Mouse (Mus musculus) spleen, postnatal 14 days (tissue): ENCODE results near the gene Spns1.
A peak's percentile ranks its signal among the peaks of the same experiment; 100 is the strongest.

ENCODE experiments used
- DNase-seq, 2 experiments: peaks; one replicate each; pipeline ENCODE4 v3.0.0; 2021 to 2022; ENCODE audit warnings: low spot score in 2 of 2

The Spns1 gene

GRCm38 (mm10) chr7:126369393-126369792, 7.9 kb downstream of the Spns1 start, which contains the start of gene Lat:
Gene Lat, minus strand, starts transcription at chr7:126369570.
- DNase-seq = peak; percentile 33 to 39

GRCm38 (mm10) chr7:126368367-126368766, 8.9 kb downstream of the Spns1 start:
- no peak for DNase-seq

- no peak for DNase-seq
These were observed 9.6 kb downstream of the Spns1 start for GRCm38 (mm10) chr7:126367636-126368035.

- no peak for DNase-seq
These were observed 14.2 kb downstream of the Spns1 start for GRCm38 (mm10) chr7:126363038-126363437.

- no peak for DNase-seq
These were observed 18.2 kb downstream of the Spns1 start for GRCm38 (mm10) chr7:126359049-126359448.

- DNase-seq = no peak
These were observed 18.8 kb downstream of the Spns1 start for GRCm38 (mm10) chr7:126358413-126358812.

GRCm38 (mm10) chr7:126357838-126358237, 19.4 kb downstream of the Spns1 start:
- no peak for DNase-seq

- DNase-seq = no peak
These were observed 20.3 kb downstream of the Spns1 start for GRCm38 (mm10) chr7:126356793-126357591.

GRCm38 (mm10) chr7:126355847-126356597, 21.2 kb downstream of the Spns1 start:
- DNase-seq = no peak

- no peak for DNase-seq
These were observed 22.3 kb downstream of the Spns1 start for GRCm38 (mm10) chr7:126354738-126355614.

GRCm38 (mm10) chr7:126353994-126354365, 23.3 kb downstream of the Spns1 start:
- DNase-seq = no peak

GRCm38 (mm10) chr7:126353251-126353993, 23.8 kb downstream of the Spns1 start:
- DNase-seq = no peak

- no peak for DNase-seq
These were observed 25.8 kb downstream of the Spns1 start for GRCm38 (mm10) chr7:126351419-126351951.

- no peak for DNase-seq
These were observed 26.4 kb downstream of the Spns1 start for GRCm38 (mm10) chr7:126350748-126351418.

GRCm38 (mm10) chr7:126348293-126348692, 29.0 kb downstream of the Spns1 start:
- no peak for DNase-seq

GRCm38 (mm10) chr7:126347098-126347497, 30.2 kb downstream of the Spns1 start:
- no peak for DNase-seq

GRCm38 (mm10) chr7:126345969-126346368, 31.3 kb downstream of the Spns1 start:
- DNase-seq = no peak

GRCm38 (mm10) chr7:126345557-126345956, 31.7 kb downstream of the Spns1 start:
- no peak for DNase-seq

- DNase-seq = no peak
These were observed 36.4 kb downstream of the Spns1 start for GRCm38 (mm10) chr7:126340896-126341295.

GRCm38 (mm10) chr7:126340206-126340618, 37.0 kb downstream of the Spns1 start:
- DNase-seq = no peak
